Mouse (Mus musculus) lung, embryonic 14.5 days (tissue): Measurements from ENCODE around the gene Eno2. TPM values are rescaled to one million over a fixed set of nuclear protein-coding genes. Genes with fewer than 3 reads are reported as not detected.
A peak's percentile ranks its signal among the peaks of the same experiment; 100 is the strongest.

ENCODE experiments used
- ATAC-seq: fragments of 200-750 bp; cut with Nextera tagmentation; 2 replicates; pipeline ENCODE4 v1.8.0; 2017; ENCODE audit warnings: mild to moderate bottlenecking, moderate TSS enrichment, moderate library complexity; ENCODE audit not compliant: insufficient read depth
- DNase-seq: peaks from one replicate; pipeline ENCODE4 v3.0.0-alpha.2; 2015
- H3K27ac ChIP-seq: fragments of 300-500 bp; sonication (generic); 2 replicates; pipeline ENCODE4 v1.5.1; 2014; ENCODE audit warnings: low read depth, mild to moderate bottlenecking, moderate library complexity
- H3K27me3 ChIP-seq: fragments of 300-500 bp; sonication (generic); 2 replicates; pipeline ENCODE4 v1.6.1; 2014; ENCODE audit warnings: low read length, control low read depth; ENCODE audit not compliant: insufficient read depth
- H3K36me3 ChIP-seq: fragments of 300-500 bp; sonication (generic); 2 replicates; pipeline ENCODE4 v1.6.1; 2014; ENCODE audit warnings: control low read depth; ENCODE audit not compliant: insufficient read depth
- H3K4me1 ChIP-seq: fragments of 300-500 bp; sonication (generic); 2 replicates; pipeline ENCODE4 v1.6.1; 2014; ENCODE audit warnings: antibody characterized with exemption, control low read depth; ENCODE audit not compliant: insufficient read depth
- H3K4me2 ChIP-seq: fragments of 300-500 bp; sonication (generic); 2 replicates; pipeline ENCODE4 v1.6.1; 2014; ENCODE audit warnings: mild to moderate bottlenecking
- H3K4me3 ChIP-seq: fragments of 300-500 bp; sonication (generic); 2 replicates; pipeline ENCODE4 v1.5.1; 2014; ENCODE audit warnings: low read depth, low read length
- H3K9ac ChIP-seq: fragments of 300-500 bp; sonication (generic); 2 replicates; pipeline ENCODE4 v1.6.1; 2014
- H3K9me3 ChIP-seq: fragments of 300-500 bp; sonication (generic); 2 replicates; pipeline ENCODE4 v1.6.1; 2016; ENCODE audit warnings: low read depth, low read length, control low read depth
- CTCF ChIP-seq: IDR thresholded peaks from 2 replicates; pipeline ENCODE4 v1.5.1; 2016; ENCODE audit warnings: antibody characterized with exemption, low read depth
- WGBS: fragments of 180-500 bp; shearing (Covaris S2); extraction: QIAGEN DNeasy Blood & Tissue Kit; methylation state at CpG from one replicate; pipeline ENCODE4 v1.1.7; 2014; 5-methylcytosine and 5-hydroxymethylcytosine counted together
- polyA plus RNA-seq: library from polyadenylated mRNA; unstranded; fragments of >200 nt; fragmentation: Nextera tagmentation; extraction: Ambion mirVana; gene quantifications from 2 replicates; pipeline ENCODE4 v1.2.1, GENCODE M21; 2014

The Eno2 gene
- polyA plus RNA-seq, 1 experiment from 2014 or later, result 4.1 TPM

DNA sequence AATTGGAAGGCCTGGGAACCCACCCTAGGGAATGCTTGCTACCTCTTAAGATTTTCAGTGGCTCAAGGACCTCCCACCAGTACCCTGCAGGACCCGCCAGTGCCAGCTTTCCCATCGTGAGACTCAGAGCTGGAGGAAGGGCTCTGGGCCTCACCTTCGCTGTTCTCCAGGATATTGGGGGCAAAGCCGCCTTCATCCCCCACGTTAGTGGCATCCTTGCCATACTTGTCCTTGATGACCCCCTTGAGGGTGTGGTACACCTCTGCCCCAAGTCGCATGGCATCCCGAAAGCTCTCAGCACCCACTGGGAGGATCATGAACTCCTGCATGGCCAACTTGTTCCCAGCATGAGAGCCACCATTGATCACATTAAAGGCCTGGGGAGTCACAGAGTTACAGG is 3.5 kb downstream of the Eno2 start:
- Histone ChIP-seq H3K4me3 (no peak overlapping the region), H3K9ac (no peak overlapping the region), H3K9me3 (no peaks in the 10 kb centered on the region), H3K4me1 (0 out of 2 replicates have a peak, but pooled peaks cover 3% of the 10 kb centered on the region), H3K4me2 (no peak overlapping the region), H3K36me3 (no peaks in the 10 kb centered on the region), H3K27ac (no peak overlapping the region), H3K27me3 (no peaks in the 10 kb centered on the region)
- DNase-seq, result no peak
- 84% methylated on average over 7 of the region's 7 CpGs for WGBS
- TF ChIP-seq CTCF, result no peak
- ATAC-seq, result no peak

DNA sequence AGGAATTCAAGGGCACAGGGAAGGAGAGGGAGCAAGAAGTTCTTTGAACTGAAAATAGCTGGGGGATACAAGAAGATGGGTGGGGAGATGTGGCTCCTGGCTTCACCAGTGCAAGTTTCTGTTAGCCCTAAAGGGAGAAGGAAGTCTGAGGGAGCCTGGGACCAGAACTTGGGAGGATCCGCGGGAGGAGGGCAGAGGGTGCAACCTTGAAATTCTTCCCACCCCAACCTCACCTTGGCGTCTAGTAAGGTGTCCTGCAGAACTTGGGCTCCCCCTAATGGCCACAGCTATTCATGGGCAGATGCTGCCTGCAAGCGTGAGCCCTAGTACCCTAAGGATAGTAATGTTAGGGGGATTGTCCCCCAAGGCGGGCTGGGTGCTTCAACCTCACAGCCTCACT is 10.2 kb downstream of the Eno2 start:
- H3K4me1 ChIP-seq, result peaks cover 21% of the 10 kb centered on the region
- no peaks in the 10 kb centered on the region for H3K27me3 ChIP-seq
- H3K36me3 ChIP-seq, result no peaks in the 10 kb centered on the region
- H3K4me2 ChIP-seq, result peak overlapping the region; percentile 78
- no peaks in the 10 kb centered on the region for H3K9me3 ChIP-seq
- TF ChIP-seq CTCF, result peak; percentile 94
- H3K27ac ChIP-seq, result peak overlapping the region; percentile 97
- WGBS, result 4% methylated on average over 5 of the region's 5 CpGs
- peak overlapping the region; percentile 38 for H3K9ac ChIP-seq
- peak overlapping the region; percentile 78; the same call in 1 of the 2 replicates for H3K4me3 ChIP-seq
- peak; percentile 92 for DNase-seq
- ATAC-seq, result no peak

DNA sequence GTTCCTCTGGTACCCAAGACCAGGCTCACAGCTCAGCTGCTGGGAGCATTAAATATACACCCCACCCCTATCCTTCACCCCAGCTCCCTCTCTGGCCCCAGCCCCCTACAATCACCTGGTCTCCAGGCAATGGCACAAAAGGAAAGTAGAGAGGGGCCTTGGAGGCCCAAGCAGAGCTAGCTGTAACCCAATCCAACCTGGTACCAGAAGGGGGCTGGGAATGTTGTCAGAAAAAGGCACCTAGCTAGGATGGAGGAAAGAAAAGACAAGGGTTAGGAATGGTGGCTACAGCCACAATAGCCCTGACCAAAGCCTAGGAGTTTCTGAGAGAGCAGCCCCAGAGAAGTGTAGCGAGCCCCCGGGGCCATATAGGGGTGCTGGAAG is 10.6 kb downstream of the Eno2 start:
- Histone ChIP-seq H3K9me3 (no peaks in the 10 kb centered on the region), H3K36me3 (no peaks in the 10 kb centered on the region), H3K4me3 (peak overlapping the region; percentile 78; the same call in 1 of the 2 replicates), H3K9ac (peak overlapping the region; percentile 38), H3K27ac (peak overlapping the region; percentile 97), H3K4me1 (peaks cover 22% of the 10 kb centered on the region), H3K27me3 (no peaks in the 10 kb centered on the region), H3K4me2 (peak overlapping the region; percentile 78)
- TF ChIP-seq CTCF, result no peak
- WGBS, result 42% methylated on average over 2 of the region's 2 CpGs
- ATAC-seq (no peak), DNase-seq (no peak)

DNA sequence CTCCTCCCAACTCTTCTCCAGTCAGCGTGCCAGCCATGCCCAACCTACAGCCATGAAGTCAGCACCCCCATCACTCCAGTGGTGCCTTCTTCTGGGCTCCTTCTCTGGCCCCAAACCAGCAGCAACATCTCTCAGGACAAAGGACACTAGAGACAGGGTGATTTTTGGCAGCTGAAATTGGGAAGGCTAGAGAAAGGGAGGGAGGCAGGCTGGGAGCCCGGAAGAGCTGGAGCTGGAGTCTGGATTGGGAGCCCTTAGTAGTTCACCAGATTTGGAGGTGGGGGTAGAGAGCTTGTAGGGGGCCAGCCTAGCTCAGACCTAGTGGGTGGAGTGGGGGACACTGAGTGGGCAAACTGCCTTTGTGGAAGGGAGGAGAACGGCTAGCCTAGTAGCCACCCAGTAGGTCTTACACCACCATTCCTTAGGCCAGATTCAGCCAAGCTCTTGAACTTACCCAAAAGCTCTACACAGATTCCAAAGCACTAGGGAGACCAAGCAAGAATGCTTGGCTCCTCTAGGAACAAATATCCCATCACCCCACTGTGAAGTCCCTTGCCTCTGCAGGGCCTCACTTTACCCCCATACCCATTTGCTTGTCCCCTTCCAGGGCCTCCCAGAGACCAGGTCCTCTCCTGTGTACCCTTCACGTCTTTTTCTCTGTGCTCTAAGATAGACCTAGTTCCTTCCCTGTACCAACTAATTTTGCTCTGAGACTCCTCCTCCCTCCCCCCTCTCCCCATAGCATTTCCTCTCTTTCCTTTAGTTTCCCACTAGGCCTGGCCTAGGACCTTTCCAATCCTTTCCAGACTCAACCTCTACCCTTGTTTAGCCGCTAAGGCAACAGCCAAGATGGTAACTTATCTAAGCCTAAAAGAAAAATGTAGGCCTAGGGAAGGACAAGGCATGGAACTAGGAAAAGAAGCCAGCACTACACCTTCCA is 11.3 kb downstream of the Eno2 start:
- Histone ChIP-seq H3K4me2 (peak overlapping the region; percentile 78), H3K9ac (peak overlapping the region; percentile 90), H3K36me3 (no peaks in the 10 kb centered on the region; the same call in 1 of the 2 replicates), H3K27me3 (no peaks in the 10 kb centered on the region), H3K27ac (peak overlapping the region; percentile 97), H3K4me3 (peak overlapping the region; percentile 78), H3K4me1 (peaks cover 22% of the 10 kb centered on the region), H3K9me3 (no peaks in the 10 kb centered on the region)
- no peak for TF ChIP-seq CTCF
- 20% methylated on average over 5 of the region's 5 CpGs for WGBS
- DNase-seq, result peak; percentile 90
- peak; percentile 50 for ATAC-seq

DNA sequence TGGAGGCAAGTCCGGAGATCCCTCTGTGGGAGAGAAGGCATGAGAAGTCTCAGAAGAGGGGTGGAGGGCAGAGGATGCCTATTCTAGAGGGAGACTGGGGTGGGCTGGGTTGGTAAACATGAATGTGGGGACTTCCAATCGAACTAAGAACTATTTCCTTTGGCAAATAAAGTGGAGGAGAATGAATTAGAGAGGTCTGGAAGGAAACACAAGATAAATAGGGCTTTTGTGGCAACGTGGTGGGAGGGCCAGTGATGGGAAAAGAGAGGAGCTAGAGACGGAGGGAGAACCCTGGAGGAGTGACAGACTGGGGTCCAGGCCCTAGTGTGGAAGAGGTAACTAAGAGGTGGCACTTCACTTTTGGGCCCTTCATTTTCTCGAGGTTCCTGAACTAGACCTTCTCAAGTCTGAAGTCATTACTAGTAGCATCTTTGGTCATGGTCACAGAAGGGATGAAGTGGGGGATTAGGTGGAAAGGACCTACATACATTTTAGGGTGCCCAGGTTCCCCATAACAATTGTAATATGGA is 12.1 kb downstream of the Eno2 start:
- 5% methylated on average over 5 of the region's 5 CpGs for WGBS
- H3K4me2 ChIP-seq, result peak overlapping the region; percentile 78
- H3K27ac ChIP-seq, result peak overlapping the region; percentile 97
- H3K27me3 ChIP-seq, result no peaks in the 10 kb centered on the region
- H3K9me3 ChIP-seq, result no peaks in the 10 kb centered on the region
- TF ChIP-seq CTCF, result no peak
- peak overlapping the region; percentile 78 for H3K4me3 ChIP-seq
- H3K4me1 ChIP-seq, result peaks cover 22% of the 10 kb centered on the region
- no peak for ATAC-seq
- H3K36me3 ChIP-seq, result peaks cover 6% of the 10 kb centered on the region; the same call in 1 of the 2 replicates
- H3K9ac ChIP-seq, result peak overlapping the region; percentile 90
- peak; percentile 25 for DNase-seq

DNA sequence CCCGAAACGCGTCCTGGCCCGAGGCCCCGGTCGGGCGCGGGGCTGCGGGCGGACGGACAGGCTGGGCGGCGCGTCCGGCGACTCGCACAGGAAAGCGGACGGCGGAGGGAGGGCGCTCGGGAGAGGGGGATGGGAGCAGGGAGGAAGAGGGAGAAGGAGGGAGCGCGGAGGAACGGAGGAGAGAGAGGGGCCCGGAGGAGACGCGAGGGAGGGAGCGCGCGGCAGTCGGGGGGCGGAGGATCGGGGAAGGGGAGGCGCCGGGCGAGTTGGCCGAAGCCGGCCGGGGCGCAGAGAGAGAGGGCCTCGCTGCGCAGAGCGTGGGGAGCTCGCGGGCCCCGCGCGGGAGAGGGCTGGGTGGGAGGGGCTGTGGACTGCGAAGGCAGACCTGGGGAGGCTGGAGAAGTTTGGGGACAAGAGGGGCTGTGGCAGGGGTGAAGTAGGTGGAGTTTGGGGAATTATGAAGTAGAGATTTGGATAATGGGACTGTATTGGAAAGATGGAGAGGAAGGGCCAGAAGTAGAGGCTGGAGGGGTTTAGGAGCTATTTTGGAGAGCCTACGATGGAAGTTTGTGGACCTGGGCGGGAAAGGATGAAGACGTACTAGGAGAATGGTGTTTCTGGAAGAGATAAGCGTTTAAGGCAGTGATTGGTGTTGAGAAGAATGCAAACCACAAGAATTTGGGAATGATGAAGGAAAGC is 12.7 kb downstream of the Eno2 start:
- H3K9me3 ChIP-seq, result no peaks in the 10 kb centered on the region
- peaks cover 22% of the 10 kb centered on the region for H3K4me1 ChIP-seq
- peak overlapping the region; percentile 90 for H3K9ac ChIP-seq
- H3K4me3 ChIP-seq, result peak overlapping the region; percentile 78
- TF ChIP-seq CTCF, result no peak
- H3K27ac ChIP-seq, result peak overlapping the region; percentile 97
- no peaks in the 10 kb centered on the region for H3K27me3 ChIP-seq
- ATAC-seq (peak; percentile 75), DNase-seq (peak; percentile 91)
- peaks cover 9% of the 10 kb centered on the region; the same call in 1 of the 2 replicates for H3K36me3 ChIP-seq
- peak overlapping the region; percentile 78 for H3K4me2 ChIP-seq
- under 1% methylated on average over 51 of the region's 54 CpGs for WGBS
